Mouse (Mus musculus): ENCODE measurements around the gene C87977.
"Not testable (repeated sequence)": the region's sequence is repeated elsewhere in the genome, so short reads cannot be mapped to it uniquely, and the experiment has no call there.

C87977 gene

GRCm38 (mm10) chr4:144213218-144213617 lies at the start of gene C87977:
Gene C87977, minus strand, starts transcription at chr4:144213318.
- DNase-seq (ENCODE audit: low read depth, low spot score) = not testable (repeated sequence)

DNA sequence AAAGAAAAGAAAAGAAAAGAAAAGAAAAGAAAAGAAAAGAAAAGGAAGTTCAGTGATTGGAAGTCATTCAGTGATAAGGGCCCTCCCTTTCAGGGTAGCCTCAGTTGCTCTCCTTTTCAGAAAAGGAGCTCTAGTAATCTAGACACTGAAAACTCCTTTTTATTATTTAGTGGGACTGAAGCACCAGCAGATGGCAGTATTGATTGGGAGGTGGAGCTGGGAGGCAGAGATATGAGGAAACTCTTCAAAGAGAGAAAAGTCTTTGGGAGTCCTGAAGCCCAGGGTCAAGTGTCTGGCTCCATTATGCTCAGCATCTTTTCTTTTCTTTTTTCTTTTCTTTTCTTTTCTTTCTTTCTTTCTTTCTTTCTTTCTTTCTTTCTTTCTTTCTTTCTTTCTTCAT lies 41.6 kb upstream of the C87977 start:
- DNase-seq (ENCODE audit: low read depth, low spot score) = peak; percentile 3

- no peak for DNase-seq (ENCODE audit: low read depth, low spot score)
Observed at GRCm38 (mm10) chr4:144190419-144190818, 22.7 kb downstream of the C87977 start, which contains the start of gene Oog2. Gene Oog2, plus strand, starts transcription at chr4:144190719.

GRCm38 (mm10) chr4:144162563-144162962 lies 50.6 kb downstream of the C87977 start, which contains the start of gene Oog3:
Gene Oog3, minus strand, starts transcription at chr4:144162663.
- DNase-seq (ENCODE audit: low read depth, low spot score) = no peak
